Mouse (Mus musculus) embryonic facial prominence, embryonic 10.5 days (tissue): ENCODE data around the gene P3h4. TPM values are rescaled to one million over a fixed set of nuclear protein-coding genes. Genes with fewer than 3 reads are reported as not detected.
A peak's percentile ranks its signal among the peaks of the same experiment; 100 is the strongest.

Experiments
- DNase-seq: peaks from one replicate; pipeline ENCODE4 v3.0.0-alpha.2; 2017; ENCODE audit warnings: low spot score
- H3K27ac ChIP-seq: fragments of 300-500 bp; sonication (generic); replicated peaks from 2 replicates; pipeline ENCODE4 v1.5.1; 2016; ENCODE audit warnings: mild to moderate bottlenecking
- H3K27me3 ChIP-seq: fragments of 300-500 bp; sonication (generic); replicated peaks from 2 replicates; pipeline ENCODE4 v1.6.1; 2016; ENCODE audit warnings: low read depth, mild to moderate bottlenecking; ENCODE audit not compliant: poor library complexity, severe bottlenecking
- H3K36me3 ChIP-seq: fragments of 300-500 bp; sonication (generic); replicated peaks from 2 replicates; pipeline ENCODE4 v1.6.1; 2016; ENCODE audit warnings: mild to moderate bottlenecking, moderate library complexity
- H3K4me1 ChIP-seq: fragments of 300-500 bp; sonication (generic); 2 replicates; pipeline ENCODE4 v1.6.1; 2016
- H3K4me3 ChIP-seq: fragments of 300-500 bp; sonication (generic); 2 replicates; pipeline ENCODE4 v1.5.1; 2016; ENCODE audit warnings: mild to moderate bottlenecking, moderate library complexity
- H3K9me3 ChIP-seq: fragments of 300-500 bp; sonication (generic); 2 replicates; pipeline ENCODE4 v1.6.1; 2016; ENCODE audit warnings: mild to moderate bottlenecking
- WGBS: fragments of 180-500 bp; shearing (Covaris S2); methylation state at CpG from one replicate; pipeline ENCODE4 v1.1.7; 2016; 5-methylcytosine and 5-hydroxymethylcytosine counted together
- polyA plus RNA-seq: library from polyadenylated mRNA; unstranded; fragments of >200 nt; fragmentation: Nextera tagmentation; extraction: Ambion mirVana; gene quantifications from 2 replicates; pipeline ENCODE4 v1.2.1, GENCODE M21; 2016

Gene P3h4
- polyA plus RNA-seq, 1 experiment from 2014 or later = 34.1 TPM

DNA sequence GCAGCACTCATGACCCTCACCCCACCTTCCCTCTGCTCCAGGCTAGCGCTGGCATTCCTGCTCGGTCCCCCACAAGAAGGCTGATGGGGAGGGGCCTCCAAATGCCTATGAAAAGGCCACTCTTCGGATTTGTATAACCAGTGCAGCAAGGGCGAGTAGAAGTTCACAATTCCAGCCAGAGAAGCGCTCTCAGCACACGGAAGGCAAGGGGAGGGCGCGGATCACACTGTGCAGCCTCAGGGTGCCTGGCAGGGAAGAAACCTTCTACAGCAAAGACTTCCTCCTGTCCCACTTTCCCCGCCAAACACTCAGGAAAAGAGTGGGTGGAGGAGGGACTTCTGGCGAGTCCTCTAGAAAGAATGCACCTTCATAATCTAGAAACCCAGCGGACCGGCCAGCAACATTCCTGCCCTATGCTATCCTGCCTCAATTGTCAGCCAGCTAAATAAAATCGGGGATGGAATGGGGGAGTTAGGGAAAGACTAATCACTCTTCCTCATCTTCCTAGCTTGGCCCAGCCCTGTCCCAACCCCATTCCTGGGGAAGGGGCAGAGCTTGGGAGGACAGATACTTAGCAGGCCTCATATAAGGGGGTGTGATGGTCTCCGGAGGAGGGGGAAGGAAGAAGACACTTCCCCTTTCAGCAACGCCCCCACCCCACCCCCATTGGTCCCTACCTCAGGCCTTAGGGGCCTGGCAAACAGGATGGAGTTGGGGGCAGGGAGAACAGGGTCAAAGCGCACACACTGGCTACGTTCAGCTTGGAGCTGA, 18.6 kb downstream of the P3h4 start:
- Histone ChIP-seq H3K27me3 (peaks cover 29% of the 10 kb centered on the region), H3K4me3 (peak overlapping the region; percentile 69), H3K4me1 (peaks cover 49% of the 10 kb centered on the region), H3K27ac (peak overlapping the region; percentile 86; the same call in 1 of the 2 replicates), H3K36me3 (0 out of 2 replicates have a peak, but pooled peaks cover 4% of the 10 kb centered on the region), H3K9me3 (no peaks in the 10 kb centered on the region)
- WGBS = 30% methylated on average over 17 of the region's 17 CpGs
- peak; percentile 48 for DNase-seq

DNA sequence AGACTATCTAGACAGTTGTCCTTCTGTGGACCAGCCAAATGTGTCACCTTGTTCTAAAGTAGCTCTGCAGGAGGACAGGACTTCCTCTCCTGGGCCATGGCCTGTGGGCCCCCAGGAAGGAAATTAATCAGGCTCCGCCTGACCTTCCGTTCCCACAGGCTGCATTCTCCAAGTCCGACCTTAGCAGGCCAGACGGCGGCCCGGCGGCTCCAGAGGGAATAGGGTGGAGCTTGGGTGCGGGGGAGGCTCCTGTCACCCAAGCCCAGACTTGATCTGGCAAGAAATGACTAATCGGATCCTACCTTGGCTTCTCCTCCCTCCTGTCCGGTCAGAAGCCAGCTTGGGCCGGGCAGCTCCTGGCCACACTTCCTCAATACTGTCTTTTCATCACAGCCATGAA, 19.4 kb downstream of the P3h4 start:
- peaks cover 57% of the 10 kb centered on the region for H3K4me1 ChIP-seq
- H3K27me3 ChIP-seq = peaks cover 29% of the 10 kb centered on the region
- 0 out of 2 replicates have a peak, but pooled peaks cover 4% of the 10 kb centered on the region for H3K36me3 ChIP-seq
- H3K9me3 ChIP-seq = no peaks in the 10 kb centered on the region
- peak overlapping the region; percentile 69 for H3K4me3 ChIP-seq
- no peak for DNase-seq
- 26% methylated on average over 11 of the region's 11 CpGs for WGBS
- H3K27ac ChIP-seq = 0 out of 2 replicates have a peak overlapping the region, but pooled peaks have one; percentile 86

DNA sequence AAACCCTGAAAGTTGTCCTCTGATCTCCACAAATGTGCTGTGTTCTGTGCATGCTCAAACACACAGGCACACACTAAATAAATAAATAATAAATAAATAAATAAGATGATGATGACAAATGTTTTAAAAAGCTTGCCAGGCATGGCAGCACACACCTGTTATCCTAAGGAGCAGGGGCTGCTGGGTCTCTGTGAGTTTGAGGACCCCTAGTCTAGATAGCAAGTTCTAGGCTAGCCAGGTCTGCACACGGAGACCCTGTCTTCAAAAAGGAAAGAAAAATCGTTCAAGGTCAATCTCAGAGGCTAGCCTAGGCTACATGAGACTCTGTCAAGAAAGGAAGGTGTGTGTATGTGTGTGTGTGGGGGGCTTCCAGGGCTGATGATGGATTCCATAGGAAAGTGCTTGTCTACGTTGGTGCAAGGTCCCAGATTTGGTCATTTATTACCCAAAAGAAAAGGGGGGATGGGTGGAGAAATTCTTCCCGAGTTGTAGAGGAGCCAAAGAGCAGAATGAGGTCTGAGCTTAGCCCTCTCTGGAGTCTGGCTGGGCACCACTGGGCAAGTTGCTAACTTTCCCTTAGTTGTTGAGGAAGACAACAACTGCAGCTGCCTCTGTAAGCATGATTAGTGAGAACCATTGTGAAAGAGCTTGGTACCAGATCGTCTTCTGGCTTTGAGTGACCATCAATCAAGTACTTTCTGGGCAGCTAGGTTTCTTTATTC, 20.1 kb downstream of the P3h4 start:
- no peak for DNase-seq
- 81% methylated on average over 5 of the region's 5 CpGs for WGBS
- H3K27ac ChIP-seq = no peak overlapping the region
- peaks cover 64% of the 10 kb centered on the region for H3K4me1 ChIP-seq
- H3K27me3 ChIP-seq = peaks cover 29% of the 10 kb centered on the region
- H3K9me3 ChIP-seq = no peaks in the 10 kb centered on the region
- H3K36me3 ChIP-seq = 0 out of 2 replicates have a peak, but pooled peaks cover 4% of the 10 kb centered on the region
- H3K4me3 ChIP-seq = no peak overlapping the region

DNA sequence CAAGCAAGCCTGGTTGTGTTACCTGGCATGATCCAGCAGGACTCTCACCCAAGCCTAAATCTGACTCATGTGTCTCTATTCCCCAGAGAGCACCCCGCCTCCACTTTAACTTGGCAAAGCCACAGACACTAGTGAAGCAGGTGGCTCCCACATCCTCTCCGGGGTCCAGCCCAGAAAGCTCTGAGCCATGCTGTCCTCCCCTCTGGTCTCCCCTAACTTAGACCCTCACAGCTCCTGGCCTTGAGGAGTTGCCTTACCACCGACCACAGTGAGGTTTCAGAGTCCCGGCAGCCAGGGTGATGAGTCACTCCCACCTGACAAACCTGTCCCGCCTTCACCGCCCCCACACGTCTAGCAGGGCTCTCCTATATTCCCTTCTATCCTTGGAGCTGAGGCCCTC, 20.9 kb downstream of the P3h4 start:
- 80% methylated on average over 7 of the region's 7 CpGs for WGBS
- peaks cover 66% of the 10 kb centered on the region for H3K4me1 ChIP-seq

DNA sequence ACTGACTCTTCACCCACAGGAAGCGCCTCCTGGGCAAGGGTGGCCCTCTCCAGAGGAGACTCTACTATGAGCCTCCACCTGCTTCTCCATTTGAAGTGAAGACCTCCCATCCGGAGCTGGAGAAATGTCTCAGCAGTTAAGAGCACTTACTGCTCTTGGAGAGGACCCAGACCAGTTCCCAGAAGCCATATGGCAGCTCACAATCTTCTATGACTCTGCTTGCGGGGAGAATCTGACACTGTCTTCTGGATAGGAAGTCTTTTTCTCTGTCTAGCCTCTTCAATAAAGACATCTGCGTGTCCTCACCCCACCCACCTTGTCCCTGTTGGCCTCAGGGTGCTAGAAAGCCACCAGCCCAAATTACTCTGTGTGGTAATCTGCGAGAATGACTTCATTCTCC, 21.7 kb downstream of the P3h4 start:
- WGBS = 86% methylated on average over 5 of the region's 5 CpGs
- H3K36me3 ChIP-seq = 0 out of 2 replicates have a peak, but pooled peaks cover 4% of the 10 kb centered on the region
- no peak overlapping the region for H3K27ac ChIP-seq
- peaks cover 29% of the 10 kb centered on the region for H3K27me3 ChIP-seq
- no peak for DNase-seq
- H3K4me3 ChIP-seq = no peak overlapping the region
- H3K9me3 ChIP-seq = no peaks in the 10 kb centered on the region
- peaks cover 71% of the 10 kb centered on the region for H3K4me1 ChIP-seq

More for the DNA sequence above, 20.9 kb downstream of the P3h4 start:
- H3K36me3 ChIP-seq = 0 out of 2 replicates have a peak, but pooled peaks cover 4% of the 10 kb centered on the region
- H3K27ac ChIP-seq = no peak overlapping the region
- H3K4me3 ChIP-seq = 0 out of 2 replicates have a peak overlapping the region, but pooled peaks have one; percentile 13
- no peak for DNase-seq
- H3K27me3 ChIP-seq = peaks cover 29% of the 10 kb centered on the region
- H3K9me3 ChIP-seq = no peaks in the 10 kb centered on the region

DNA sequence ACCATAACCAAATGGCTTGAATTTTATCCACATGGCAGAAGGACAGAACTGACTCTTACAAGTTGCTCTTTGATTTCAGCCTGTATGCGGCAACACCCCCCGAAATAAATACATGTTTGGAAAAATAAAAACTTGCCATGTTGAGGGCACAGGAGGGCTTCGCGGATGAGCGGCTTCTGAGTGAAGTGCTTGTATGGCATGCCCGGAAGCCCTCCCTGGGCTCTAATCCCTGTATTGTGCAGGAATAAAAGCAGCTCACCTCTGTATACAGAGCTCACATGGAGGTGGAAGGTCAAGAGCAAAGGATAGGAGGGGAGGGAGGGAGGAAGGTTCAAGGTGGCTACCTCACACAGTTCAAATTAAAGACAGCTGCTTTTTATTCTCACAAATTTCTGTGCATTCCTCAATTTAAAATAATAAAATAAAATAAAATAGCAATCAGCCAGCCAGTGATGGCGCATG, 22.7 kb downstream of the P3h4 start:
- WGBS = 85% methylated on average over 7 of the region's 7 CpGs
- Histone ChIP-seq H3K27me3 (peaks cover 25% of the 10 kb centered on the region), H3K9me3 (no peaks in the 10 kb centered on the region), H3K36me3 (0 out of 2 replicates have a peak, but pooled peaks cover 4% of the 10 kb centered on the region), H3K4me3 (no peak overlapping the region), H3K4me1 (peaks cover 72% of the 10 kb centered on the region), H3K27ac (no peak overlapping the region)
- no peak for DNase-seq

DNA sequence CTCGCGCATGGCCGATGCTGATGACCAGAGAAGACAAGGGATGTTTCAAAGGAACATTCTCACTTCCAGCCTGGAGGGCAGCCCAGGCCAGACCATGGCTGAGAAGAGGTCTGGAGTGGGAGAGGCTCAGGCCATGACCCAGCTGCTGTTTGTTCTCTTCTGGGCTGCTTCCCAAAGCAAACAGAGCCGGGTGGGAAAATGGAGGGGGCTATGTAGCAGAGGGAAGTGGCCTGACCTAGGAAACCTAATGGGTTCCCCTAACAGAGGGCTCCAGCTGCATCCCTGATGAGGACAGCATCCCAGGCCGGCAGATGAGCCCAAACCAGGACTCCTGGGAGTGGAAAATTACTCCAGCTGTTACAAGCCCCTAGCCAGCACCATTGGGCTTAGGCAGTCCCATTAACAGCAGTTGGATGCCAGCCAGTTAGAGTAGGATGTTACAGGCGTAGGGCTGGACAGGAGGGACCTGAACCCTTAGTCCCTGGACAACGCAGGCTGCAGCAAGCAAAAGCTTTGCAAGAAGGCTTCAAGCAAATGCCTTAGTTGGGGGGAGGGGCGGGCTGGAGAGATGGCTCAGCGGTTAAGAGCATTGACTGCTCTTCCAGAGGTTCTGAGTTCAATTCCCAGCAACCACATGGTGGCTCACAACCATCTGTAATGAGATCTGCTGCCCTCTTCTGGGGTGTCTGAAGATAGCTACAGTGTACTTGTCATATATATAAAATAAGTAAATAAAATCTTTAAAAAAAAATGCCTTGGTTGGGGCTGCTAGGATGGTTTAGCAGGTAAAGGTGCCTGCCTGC, 23.4 kb downstream of the P3h4 start:
- Histone ChIP-seq H3K36me3 (0 out of 2 replicates have a peak, but pooled peaks cover 4% of the 10 kb centered on the region), H3K27ac (0 out of 2 replicates have a peak overlapping the region, but pooled peaks have one; percentile 35), H3K4me3 (no peak overlapping the region), H3K27me3 (peaks cover 19% of the 10 kb centered on the region), H3K9me3 (no peaks in the 10 kb centered on the region), H3K4me1 (peaks cover 72% of the 10 kb centered on the region)
- no peak for DNase-seq
- 71% methylated on average over 9 of the region's 9 CpGs for whole genome bisulfite sequencing

DNA sequence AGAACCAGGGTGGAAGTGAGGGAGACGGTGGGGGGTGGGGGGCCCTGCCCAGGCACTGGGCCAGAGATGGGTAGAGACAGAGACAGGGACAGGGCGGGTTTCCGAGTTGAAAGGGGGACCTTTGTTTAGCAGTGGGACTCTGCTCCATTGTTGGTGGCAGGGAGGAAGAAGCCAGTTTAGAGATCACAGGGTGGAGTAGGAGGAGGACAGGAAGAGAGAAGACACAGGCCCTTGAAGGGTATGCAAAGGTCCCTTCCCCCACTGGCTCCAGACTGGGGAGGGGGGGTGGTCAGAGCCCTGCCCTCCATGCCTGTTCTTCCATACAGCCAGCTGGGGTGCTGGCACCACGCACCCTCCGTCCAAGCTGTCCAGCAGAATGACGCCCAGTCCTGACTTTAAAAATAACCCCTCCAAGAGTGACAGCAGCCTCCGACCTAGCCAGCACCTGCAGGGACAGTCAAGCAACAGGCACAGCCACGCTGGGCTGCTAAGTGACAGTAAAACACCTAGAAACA, 24.6 kb downstream of the P3h4 start:
- H3K4me3 ChIP-seq = no peak overlapping the region
- 39% methylated on average over 8 of the region's 8 CpGs for WGBS
- peaks cover 62% of the 10 kb centered on the region for H3K4me1 ChIP-seq
- H3K27me3 ChIP-seq = peaks cover 6% of the 10 kb centered on the region
- H3K27ac ChIP-seq = peak overlapping the region; percentile 16
- H3K9me3 ChIP-seq = no peaks in the 10 kb centered on the region
- H3K36me3 ChIP-seq = peaks cover 17% of the 10 kb centered on the region
- DNase-seq = no peak

DNA sequence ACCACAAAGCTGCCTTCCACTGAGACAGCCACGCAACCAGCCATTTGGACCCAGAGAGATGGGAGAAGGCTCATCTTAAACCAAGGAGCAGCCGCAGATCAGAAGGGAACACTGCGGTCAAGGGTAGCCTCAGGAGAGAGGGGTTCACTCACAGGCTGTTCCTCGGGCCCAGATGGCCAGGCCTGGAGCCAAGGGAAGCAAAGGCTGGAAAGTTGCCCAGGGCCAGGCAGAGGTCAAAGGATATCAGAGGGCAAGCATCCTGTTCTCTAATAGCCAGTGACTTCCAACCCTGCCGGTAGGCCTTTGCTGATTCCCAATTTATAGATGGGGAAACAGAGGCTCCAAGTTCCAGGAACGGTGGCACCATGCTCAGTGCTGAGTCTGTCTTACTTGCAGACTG, 26.0 kb downstream of the P3h4 start:
- whole genome bisulfite sequencing = 78% methylated on average over 6 of the region's 6 CpGs
- peak overlapping the region; percentile 65; the same call in 1 of the 2 replicates for H3K27ac ChIP-seq

DNA sequence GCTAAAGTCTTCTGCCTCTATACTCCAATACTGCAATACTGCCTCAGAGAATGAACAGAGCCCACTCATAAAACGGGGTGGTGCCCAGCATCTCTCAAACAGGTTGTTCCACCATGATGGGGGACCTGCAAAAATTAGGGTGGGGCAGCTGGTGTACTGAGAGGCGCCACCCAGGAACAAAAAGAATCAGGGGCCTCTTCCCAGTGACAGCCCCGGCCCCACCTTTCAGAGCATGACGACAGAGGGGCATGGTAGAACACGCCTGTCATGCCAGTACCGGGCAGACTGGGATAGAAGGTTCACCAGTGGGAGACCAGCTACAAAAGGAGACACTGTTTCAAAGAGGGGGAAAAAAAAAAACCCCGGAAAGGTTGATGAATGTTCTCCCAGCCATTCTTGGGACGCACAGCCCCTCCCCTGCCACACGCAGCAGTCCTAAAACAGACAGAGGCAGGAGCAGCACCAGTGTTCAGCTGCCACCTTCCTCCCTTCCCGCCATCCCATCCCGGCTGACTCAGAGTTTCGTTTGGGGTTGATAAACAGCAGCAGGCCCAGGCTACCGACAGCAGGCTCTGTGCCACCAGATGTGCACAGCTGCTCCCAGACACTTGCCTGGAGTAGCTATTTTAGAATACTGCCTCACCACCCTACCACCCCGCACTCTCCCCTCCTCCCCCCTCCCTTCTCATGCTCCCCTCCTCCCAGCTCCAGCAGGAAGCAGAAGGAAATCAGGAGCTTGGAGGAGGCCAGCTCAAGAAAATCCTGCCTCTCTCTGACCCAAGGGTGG, 26.9 kb downstream of the P3h4 start:
- 60% methylated on average over 14 of the region's 14 CpGs for WGBS
- Histone ChIP-seq H3K36me3 (peaks cover 38% of the 10 kb centered on the region), H3K4me1 (peaks cover 52% of the 10 kb centered on the region), H3K27me3 (no peaks in the 10 kb centered on the region), H3K27ac (peak overlapping the region; percentile 65), H3K9me3 (no peaks in the 10 kb centered on the region), H3K4me3 (0 out of 2 replicates have a peak overlapping the region, but pooled peaks have one; percentile 1)
- DNase-seq = peak; percentile 39

More for the DNA sequence above, 26.0 kb downstream of the P3h4 start:
- no peak for DNase-seq
- H3K9me3 ChIP-seq = no peaks in the 10 kb centered on the region
- 0 out of 2 replicates have a peak, but pooled peaks cover 2% of the 10 kb centered on the region for H3K27me3 ChIP-seq
- no peak overlapping the region for H3K4me3 ChIP-seq
- H3K36me3 ChIP-seq = peaks cover 29% of the 10 kb centered on the region
- peaks cover 55% of the 10 kb centered on the region for H3K4me1 ChIP-seq

DNA sequence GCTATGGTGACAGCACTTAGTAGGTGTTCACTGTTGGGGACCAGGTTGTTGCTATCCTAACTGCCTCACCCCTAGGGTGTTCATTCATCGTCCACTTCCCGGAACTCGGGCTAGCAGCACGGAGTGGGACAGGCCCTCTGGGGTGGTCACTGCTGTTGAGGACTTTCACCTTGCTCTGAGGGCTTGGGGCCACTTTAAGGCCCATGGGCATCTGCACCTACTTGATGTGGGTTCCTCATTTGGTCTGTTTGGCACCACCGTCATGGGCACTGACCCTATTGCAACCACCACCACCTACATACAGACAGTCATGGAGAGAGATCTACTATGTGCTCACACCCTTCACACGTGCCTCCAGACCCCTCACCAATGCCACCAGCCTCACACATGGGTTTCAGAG, 27.5 kb downstream of the P3h4 start:
- Histone ChIP-seq H3K4me1 (peaks cover 52% of the 10 kb centered on the region), H3K4me3 (no peak overlapping the region), H3K9me3 (no peaks in the 10 kb centered on the region), H3K27me3 (no peaks in the 10 kb centered on the region), H3K36me3 (peaks cover 40% of the 10 kb centered on the region), H3K27ac (peak overlapping the region; percentile 65; the same call in 1 of the 2 replicates)
- DNase-seq = no peak
- WGBS = 81% methylated on average over 6 of the region's 6 CpGs
